Mouse (Mus musculus): ENCODE measurements around the gene Nxph3. TPM values are rescaled to one million over a fixed set of nuclear protein-coding genes. Genes with fewer than 3 reads are reported as not detected.

Nxph3 gene
- total RNA-seq, 2 experiments from 2014 or later: 0.15 to 0.20 TPM

GRCm38 (mm10) chr11:95500412-95500811 is 14.0 kb downstream of the Nxph3 start:
- intact Hi-C loops (cut with DNase I): loop anchor here (5.0 kb wide), 1 partner anchor 53 kb away; no protein-coding TSS in a partner anchor
- DNase-seq: no peak

GRCm38 (mm10) chr11:95497921-95498320 is 16.4 kb downstream of the Nxph3 start:
- no peak for DNase-seq
- intact Hi-C loops (cut with DNase I): no loop called here

GRCm38 (mm10) chr11:95495883-95496282 is 18.5 kb downstream of the Nxph3 start:
- intact Hi-C loops (cut with DNase I): no loop called here
- DNase-seq: no peak

GRCm38 (mm10) chr11:95494374-95494773 is 20.0 kb downstream of the Nxph3 start:
- intact Hi-C loops (cut with DNase I): no loop called here
- no peak for DNase-seq

- intact Hi-C loops (cut with DNase I): no loop called here
- no peak for DNase-seq
These were observed 20.4 kb downstream of the Nxph3 start for GRCm38 (mm10) chr11:95493950-95494349.

- intact Hi-C loops (cut with DNase I): no loop called here
- DNase-seq: no peak
These were observed 21.4 kb downstream of the Nxph3 start for GRCm38 (mm10) chr11:95493010-95493409.

GRCm38 (mm10) chr11:95492256-95492655 is 22.1 kb downstream of the Nxph3 start:
- no peak for DNase-seq
- intact Hi-C loops (cut with DNase I): no loop called here

GRCm38 (mm10) chr11:95490104-95490503 is 24.3 kb downstream of the Nxph3 start:
- intact Hi-C loops (cut with DNase I): no loop called here

GRCm38 (mm10) chr11:95487237-95487636 is 27.1 kb downstream of the Nxph3 start:
- intact Hi-C loops (cut with DNase I): no loop called here
- no peak for DNase-seq

More at GRCm38 (mm10) chr11:95490104-95490503, 24.3 kb downstream of the Nxph3 start:
- DNase-seq: no peak

- no peak for DNase-seq
- intact Hi-C loops (cut with DNase I): no loop called here
These were observed 28.7 kb downstream of the Nxph3 start for GRCm38 (mm10) chr11:95485634-95486033.

GRCm38 (mm10) chr11:95480662-95481061 is 33.7 kb downstream of the Nxph3 start:
- intact Hi-C loops (cut with DNase I): no loop called here
- DNase-seq: no peak

GRCm38 (mm10) chr11:95479458-95479857 is 34.9 kb downstream of the Nxph3 start:
- intact Hi-C loops (cut with DNase I): loop anchor here (5.0 kb wide), 1 partner anchor 82 kb away; no protein-coding TSS in a partner anchor
- no peak for DNase-seq

GRCm38 (mm10) chr11:95476323-95476722 is 38.0 kb downstream of the Nxph3 start:
- no peak for DNase-seq
- intact Hi-C loops (cut with DNase I): loop anchor here (5.0 kb wide), 1 partner anchor 79 kb away; no protein-coding TSS in a partner anchor

- intact Hi-C loops (cut with DNase I): no loop called here
- DNase-seq: no peak
These were observed 40.9 kb downstream of the Nxph3 start for GRCm38 (mm10) chr11:95473456-95473855.

- intact Hi-C loops (cut with DNase I): no loop called here
- no peak for DNase-seq
These were observed 41.4 kb downstream of the Nxph3 start for GRCm38 (mm10) chr11:95472942-95473341.

- intact Hi-C loops (cut with DNase I): no loop called here
- no peak for DNase-seq
These were observed 46.6 kb downstream of the Nxph3 start for GRCm38 (mm10) chr11:95467731-95468130.

- no peak for DNase-seq
- intact Hi-C loops (cut with DNase I): loop anchor here (5.0 kb wide), 1 partner anchor 50 kb away; the partner anchor contains the start of gene Spop
These were observed 52.2 kb downstream of the Nxph3 start for GRCm38 (mm10) chr11:95462168-95462567.

GRCm38 (mm10) chr11:95460872-95461271 is 53.5 kb downstream of the Nxph3 start:
- no peak for DNase-seq
- intact Hi-C loops (cut with DNase I): loop anchor here (5.0 kb wide), 1 partner anchor 49 kb away; the partner anchor contains the start of gene Spop

Other genes with a start within 250 kb of the Nxph3 start
- gene Kat7, start 204.3 kb downstream of the Nxph3 start, total RNA-seq (2021): 10 to 100 TPM; 20.8 to 25.1 TPM
- 1 to 10 TPM; 2.0 to 2.2 TPM for gene Fam117a, start 177.6 kb downstream of the Nxph3 start, total RNA-seq (2021)
- gene Slc35b1, start 129.9 kb downstream of the Nxph3 start, total RNA-seq (2021): 10 to 100 TPM; 39.5 to 46.8 TPM
- gene Spop, start 100.5 kb downstream of the Nxph3 start, total RNA-seq (2021): 100 to 1,000 TPM; 178 to 196 TPM
- gene Ngfr, start 73.2 kb upstream of the Nxph3 start, total RNA-seq (2021): under 1 TPM; 0.27 to 0.48 TPM
- gene Phb, start 152.4 kb upstream of the Nxph3 start, total RNA-seq (2021): 100 to 1,000 TPM; 166 to 175 TPM
- gene Zfp652, start 198.1 kb upstream of the Nxph3 start, total RNA-seq (2021): 10 to 100 TPM; 83.7 to 86.6 TPM
- under 1 TPM; 0.56 to 0.57 TPM for gene B130006D01Rik, start 209.0 kb upstream of the Nxph3 start, total RNA-seq (2021)